Mouse (Mus musculus) C2C12 (cell line): ENCODE measurements around the gene Nt5dc1.

Source experiments
- CTCF ChIP-seq: IDR thresholded peaks from one replicate; pipeline ENCODE4 v1.5.1; 2011; ENCODE audit not compliant: control insufficient read depth, insufficient read depth, insufficient read length
- MAX ChIP-seq: IDR thresholded peaks from one replicate; pipeline ENCODE4 v1.6.1; 2011; ENCODE audit warnings: mild to moderate bottlenecking, control low read depth
- MYOD1 ChIP-seq: IDR thresholded peaks from one replicate; pipeline ENCODE4 v1.6.1; 2011; ENCODE audit warnings: low read depth; ENCODE audit not compliant: control insufficient read depth, insufficient read length
- USF1 ChIP-seq: IDR thresholded peaks from one replicate; pipeline ENCODE4 v1.6.1; 2011; ENCODE audit warnings: low read depth, mild to moderate bottlenecking, control low read depth, moderate library complexity

DNA sequence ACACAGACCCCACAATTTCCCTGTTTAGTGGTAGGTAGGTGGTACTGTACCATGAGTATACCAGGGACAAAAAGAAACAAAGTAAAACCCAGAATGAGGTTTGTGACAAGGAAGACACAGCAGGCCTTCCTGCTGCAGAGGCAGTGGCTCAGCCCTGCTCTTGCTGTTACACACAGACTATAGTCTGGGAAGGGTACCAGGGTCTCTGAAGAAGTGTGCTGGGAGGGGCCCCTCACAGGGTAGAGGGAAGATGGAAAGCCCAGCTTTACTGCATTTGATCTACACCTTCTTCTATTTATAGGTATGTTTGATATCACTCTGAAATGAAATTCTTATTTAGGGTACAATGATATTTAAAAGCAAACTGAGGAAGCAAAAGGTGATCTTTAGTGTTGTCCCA lies 54.6 kb downstream of the Nt5dc1 start:
- TF ChIP-seq CTCF (no peak), USF1 (no peak), MAX (no peak), MYOD1 (no peak)
